Mouse (Mus musculus) brain, embryonic 14.5 days (tissue): ENCODE measurements around the gene Klf13.

Experiments used
- CTCF ChIP-seq: fragments of 200-500 bp; IDR thresholded peaks from 2 replicates; pipeline ENCODE4 v1.5.1; 2012; ENCODE audit warnings: inconsistent platforms, mild to moderate bottlenecking, moderate library complexity, borderline replicate concordance; ENCODE audit not compliant: insufficient read depth, insufficient read length; ENCODE audit errors: extremely low read depth
- POLR2A ChIP-seq: fragments of 200-500 bp; IDR thresholded peaks from 2 replicates; pipeline ENCODE4 v1.6.1; 2012; ENCODE audit warnings: mild to moderate bottlenecking, inconsistent platforms, borderline replicate concordance; ENCODE audit not compliant: poor library complexity, insufficient read depth, insufficient read length, severe bottlenecking; ENCODE audit errors: extremely low read depth

DNA sequence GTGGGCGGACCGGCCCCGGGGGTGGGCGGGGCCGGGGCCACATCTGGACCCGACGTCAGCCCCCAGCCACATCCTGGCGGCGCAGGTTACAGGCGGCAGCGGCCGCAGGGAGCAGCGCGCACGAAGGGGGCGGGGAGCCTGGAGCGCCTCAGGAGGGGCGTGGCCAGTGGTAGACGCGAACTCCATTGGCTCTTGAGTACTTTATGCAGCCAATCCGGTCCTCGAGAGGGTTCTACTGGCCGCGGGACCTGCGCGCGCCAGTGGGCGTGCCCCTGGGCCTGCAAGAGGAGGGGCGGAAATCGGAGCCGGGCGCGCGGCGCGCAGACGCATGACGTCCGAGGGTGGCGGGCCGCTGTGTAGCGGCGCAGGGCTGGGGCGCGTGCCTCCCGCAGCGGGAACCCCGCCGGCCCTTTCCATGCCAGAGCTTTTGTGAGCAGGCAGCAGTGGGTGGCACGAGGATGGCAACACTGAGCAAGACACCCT is at the start of gene Klf13:
- TF ChIP-seq POLR2A (peak; percentile 96), CTCF (no peak)
